In genomic region chr4:115840842-115841241, GRCm38 (mm10) we compare ENCODE assay signal across 35 mouse cellular contexts. TPM values are rescaled to one million over a fixed set of nuclear protein-coding genes. Genes with fewer than 3 reads are reported as not detected.
A peak's percentile ranks its signal among the peaks of the same experiment; 100 is the strongest.
DNase-seq lines count a peak whose midpoint lies in the region; ATAC-seq and TF ChIP-seq lines count a peak whose summit lies in the region.
"Had no signal": no experiment of that assay in that cellular context is flagged by ENCODE, and none has a peak within 500 bp of the region (broad histone marks: within the 10 kb centered on the region; RNA-seq: fewer than 3 reads in every experiment).

No protein-coding gene starts in this region.

- WGBS in liver, embryonic 12.5 days (ENCODE audit: insufficient replicate concordance), result 80% methylated on average over 4 of the region's 4 CpGs
- WGBS in liver, postnatal 0 days (ENCODE audit: insufficient replicate concordance), result 89% methylated on average over 4 of the region's 4 CpGs
- 87% methylated on average over 4 of the region's 4 CpGs for WGBS in forebrain, embryonic 10.5 days

- TF ChIP-seq POLR2A in CH12.LX (IDR thresholded peaks at IDR 0.05; ENCODE audit: low read depth, low read length), result no peak

- no peak for ATAC-seq in erythroblast, adult 5-6 weeks (replicated peaks; ENCODE audit: low FRiP score, poor library complexity, severe bottlenecking)
- no peak for ATAC-seq in liver, embryonic 12.5 days
- ATAC-seq in liver, postnatal 0 days, result no peak
- ATAC-seq: forebrain, embryonic 13.5 days; hindbrain, postnatal 0 days; intestine, embryonic 15.5 days; midbrain, embryonic 16.5 days had no signal

- peaks cover 88% of the 10 kb centered on the region for H3K4me1 ChIP-seq in erythroblast, embryonic 14.5 days (ENCODE audit: control insufficient read depth)
- H3K4me1 ChIP-seq in CH12.LX (ENCODE audit: control insufficient read depth in 1 of 2, insufficient read depth in 2 of 2), result peaks cover 15 to 31% of the 10 kb centered on the region in 2 experiments
- H3K4me1 ChIP-seq in liver, embryonic 12.5 days, result peaks cover 87% of the 10 kb centered on the region
- peaks cover 23% of the 10 kb centered on the region for H3K4me1 ChIP-seq in liver, postnatal 0 days (ENCODE audit: insufficient read depth)
- H3K4me1 ChIP-seq in forebrain, embryonic 10.5 days, result peaks cover 27% of the 10 kb centered on the region

- H3K36me3 ChIP-seq in erythroblast, embryonic 14.5 days (ENCODE audit: control insufficient read depth), result peaks cover 63% of the 10 kb centered on the region
- peaks cover 7 to 53% of the 10 kb centered on the region in 2 experiments for H3K36me3 ChIP-seq in CH12.LX (replicated peaks in 1 of 2; ENCODE audit: control insufficient read depth in 1 of 2, insufficient read depth in 1 of 2, low read length in 1 of 2)
- H3K36me3 ChIP-seq in liver, embryonic 12.5 days, result peaks cover 40% of the 10 kb centered on the region
- peaks cover 17% of the 10 kb centered on the region for H3K36me3 ChIP-seq in liver, postnatal 0 days (replicated peaks; ENCODE audit: insufficient read depth, low read length)
- H3K36me3 ChIP-seq in forebrain, embryonic 10.5 days (replicated peaks), result 0 out of 2 replicates have a peak, but pooled peaks cover 2% of the 10 kb centered on the region
- H3K36me3 ChIP-seq: embryonic facial prominence, embryonic 13.5 days; heart, embryonic 10.5 days; heart, embryonic 15.5 days; hindbrain, embryonic 12.5 days; intestine, embryonic 15.5 days; neural tube, embryonic 12.5 days had no signal

- TF ChIP-seq EP300 in CH12.LX (IDR thresholded peaks at IDR 0.05; ENCODE audit: low read length), result no peak
- no peak for TF ChIP-seq EP300 in liver, postnatal 0 days (IDR thresholded peaks at IDR 0.05; ENCODE audit: low read depth)

- peak overlapping the region; percentile 87 for H3K4me3 ChIP-seq in erythroblast, embryonic 14.5 days (replicated peaks)
- no peak overlapping the region for H3K4me3 ChIP-seq in CH12.LX (replicated peaks in 1 of 3; ENCODE audit: low read depth in 2 of 3, low read length in 2 of 3, poor library complexity in 1 of 3)
- H3K4me3 ChIP-seq in liver, embryonic 12.5 days, result peak overlapping the region; percentile 96
- H3K4me3 ChIP-seq in liver, postnatal 0 days (ENCODE audit: low read depth, low read length), result 0 out of 2 replicates have a peak overlapping the region, but pooled peaks have one; percentile 5
- no peak overlapping the region for H3K4me3 ChIP-seq in forebrain, embryonic 10.5 days
- H3K4me3 ChIP-seq: embryonic facial prominence, embryonic 13.5 days; forebrain, embryonic 13.5 days; heart, embryonic 10.5 days; heart, embryonic 15.5 days; hindbrain, embryonic 12.5 days; intestine, embryonic 15.5 days; layer of hippocampus, adult 2 months; neural tube, embryonic 12.5 days had no signal

- in situ Hi-C loops in CH12.LX (cut with MboI; ENCODE audit: low pct_ligation_motif_present, low pct_unique_long_range_greater_than_20kb, low sequenced_read_pairs), result loop anchor here (10.0 kb wide), 1 partner anchor 56 kb away; the partner anchor contains the start of genes Atpaf1 and Tex38

- DNase-seq in CH12.LX (ENCODE audit: extremely low read depth), result no peak
- DNase-seq in liver, postnatal 0 days, result no peak
- no peak for DNase-seq in forebrain, embryonic 10.5 days (ENCODE audit: extremely low spot score, low spot score)
- DNase-seq in ovary, postnatal 36 days (ENCODE audit: low spot score), result no peak
- DNase-seq: adrenal gland, postnatal 25 days; cerebellum, adult 8-10 months; embryo, embryonic 11 days; gastrocnemius, postnatal 25 days; kidney, adult 2 months; kidney, postnatal 36 days; left cerebral cortex, postnatal 4 days; lung, embryonic 14.5 days; lung, postnatal 14 days; thymus, adult 18-20 months; thymus, postnatal 25 days had no signal

- no peak overlapping the region for H3K4me2 ChIP-seq in CH12.LX (ENCODE audit: insufficient read depth, low read depth, poor library complexity, severe bottlenecking)
- H3K4me2 ChIP-seq in liver, embryonic 12.5 days, result peak overlapping the region; percentile 80
- H3K4me2 ChIP-seq in liver, postnatal 0 days (ENCODE audit: low read depth, low read length), result peak overlapping the region; percentile 86
- H3K4me2 ChIP-seq: forebrain, embryonic 13.5 days; heart, embryonic 15.5 days; hindbrain, embryonic 12.5 days; intestine, embryonic 15.5 days; lung, embryonic 14.5 days; midbrain, embryonic 11.5 days; neural tube, embryonic 12.5 days had no signal

- H3K9ac ChIP-seq in CH12.LX (ENCODE audit: insufficient read depth, low read depth), result no peak overlapping the region
- H3K9ac ChIP-seq in liver, embryonic 12.5 days, result peak overlapping the region; percentile 95
- H3K9ac ChIP-seq in liver, postnatal 0 days (replicated peaks), result 0 out of 2 replicates have a peak overlapping the region, but pooled peaks have one; percentile 23
- H3K9ac ChIP-seq: embryonic facial prominence, embryonic 13.5 days; forebrain, embryonic 13.5 days; heart, embryonic 15.5 days; hindbrain, embryonic 12.5 days; intestine, embryonic 15.5 days; lung, embryonic 14.5 days; neural tube, embryonic 12.5 days had no signal

- H3K27ac ChIP-seq in CH12.LX (ENCODE audit: insufficient read depth, low read depth), result no peak overlapping the region
- no peak overlapping the region for H3K27ac ChIP-seq in liver, embryonic 12.5 days
- H3K27ac ChIP-seq in liver, postnatal 0 days (ENCODE audit: low read depth), result no peak overlapping the region
- no peak overlapping the region for H3K27ac ChIP-seq in forebrain, embryonic 10.5 days
- H3K27ac ChIP-seq: embryonic facial prominence, embryonic 13.5 days; forebrain, embryonic 13.5 days; heart, embryonic 10.5 days; heart, embryonic 15.5 days; hindbrain, embryonic 12.5 days; hindbrain, postnatal 0 days; intestine, embryonic 15.5 days; layer of hippocampus, adult 2 months; neural tube, embryonic 12.5 days had no signal

- dilution Hi-C loops in CH12.LX (cut with MboI; ENCODE audit: extremely low pct_ligation_motif_present, extremely low pct_unique_long_range_greater_than_20kb, low sequenced_read_pairs), result no loop called here

- H3K9me3 ChIP-seq in erythroblast, embryonic 14.5 days (ENCODE audit: control insufficient read depth, low read length), result no peaks in the 10 kb centered on the region
- no peaks in the 10 kb centered on the region for H3K9me3 ChIP-seq in CH12.LX (replicated peaks; ENCODE audit: low read length)
- no peaks in the 10 kb centered on the region for H3K9me3 ChIP-seq in liver, embryonic 12.5 days (replicated peaks)
- H3K9me3 ChIP-seq in liver, postnatal 0 days (ENCODE audit: low read length), result no peaks in the 10 kb centered on the region
- H3K9me3 ChIP-seq in forebrain, embryonic 10.5 days, result no peaks in the 10 kb centered on the region
- H3K9me3 ChIP-seq: embryonic facial prominence, embryonic 13.5 days; forebrain, embryonic 13.5 days; heart, embryonic 10.5 days; heart, embryonic 15.5 days; hindbrain, embryonic 12.5 days; intestine, embryonic 15.5 days; neural tube, embryonic 12.5 days had no signal

- TF ChIP-seq CTCF in CH12.LX (conservative IDR thresholded peaks at IDR 0.05 in 1 of 2, IDR thresholded peaks at IDR 0.05 in 1 of 2; ENCODE audit: low read depth in 2 of 2, low read length in 2 of 2), result no peak
- no peak for TF ChIP-seq CTCF in liver, postnatal 0 days (IDR thresholded peaks at IDR 0.05; ENCODE audit: low read depth)

- no peaks in the 10 kb centered on the region for H3K27me3 ChIP-seq in erythroblast, embryonic 14.5 days (ENCODE audit: control insufficient read depth)
- no peaks in the 10 kb centered on the region for H3K27me3 ChIP-seq in CH12.LX (replicated peaks)
- H3K27me3 ChIP-seq in liver, embryonic 12.5 days (replicated peaks), result no peaks in the 10 kb centered on the region
- H3K27me3 ChIP-seq in liver, postnatal 0 days (ENCODE audit: insufficient read depth, low read length), result no peaks in the 10 kb centered on the region
- H3K27me3 ChIP-seq in forebrain, embryonic 10.5 days (ENCODE audit: poor library complexity, severe bottlenecking), result no peaks in the 10 kb centered on the region
- H3K27me3 ChIP-seq: forebrain, embryonic 13.5 days; heart, embryonic 15.5 days; hindbrain, embryonic 12.5 days; intestine, embryonic 15.5 days had no signal

- no peak for TF ChIP-seq RAD21 in CH12.LX (IDR thresholded peaks at IDR 0.05; ENCODE audit: low read depth, low read length)

- peaks cover 11% of the 10 kb centered on the region for H3K79me2 ChIP-seq in CH12.LX (replicated peaks; ENCODE audit: control insufficient read depth, extremely low read depth, insufficient read depth, poor library complexity, severe bottlenecking)

RNA-seq across cellular contexts. Expression of gene Mknk1, which starts 1.8 kb away (rescaled TPM):
- polyA plus RNA-seq in erythroblast, embryonic 14.5 days (2012), result 7.1 and 8.0 TPM in 2 replicates
- total RNA-seq in erythroblast, adult 5-6 weeks (2015; ENCODE audit: low replicate concordance), result 31.8 and 64.2 TPM in 2 replicates
- total RNA-seq in erythroblast, adult 5-6 weeks (2017; ENCODE audit: low replicate concordance), result 85.6 and 115 TPM in 2 replicates
- total RNA-seq in CH12.LX (2012; rRNA removed) (34.7 and 39.0 TPM in 2 replicates), CH12.LX (2014; rRNA removed) (15.7 and 17.8 TPM in 2 replicates)
- polyA plus RNA-seq in CH12.LX (2012; ENCODE audit: insufficient read length, low read depth), result 31.5 and 38.5 TPM in 2 replicates
- 45.2 and 47.2 TPM in 2 replicates for polyA plus RNA-seq in liver, embryonic 12.5 days (2016; fragmentation: Nextera tagmentation; extraction: Ambion mirVana)
- 31.6 and 37.0 TPM in 2 replicates for polyA plus RNA-seq in liver, postnatal 0 days (2015; fragmentation: Nextera tagmentation; extraction: Ambion mirVana)
- 26.5 and 26.8 TPM in 2 replicates for polyA plus RNA-seq in forebrain, embryonic 10.5 days (2016; fragmentation: Nextera tagmentation; extraction: Ambion mirVana)

RNA-seq across cellular contexts. Expression of gene Mob3c, which starts 12.9 kb away (rescaled TPM):
- polyA plus RNA-seq in erythroblast, embryonic 14.5 days (2012), result 0.55 and 1.0 TPM in 2 replicates
- total RNA-seq in erythroblast, adult 5-6 weeks (2015; ENCODE audit: low replicate concordance), result 2.5 and 3.8 TPM in 2 replicates
- 4.6 and 4.7 TPM in 2 replicates for total RNA-seq in erythroblast, adult 5-6 weeks (2017; ENCODE audit: low replicate concordance)
- total RNA-seq in CH12.LX (2012; rRNA removed) (9.2 and 9.3 TPM in 2 replicates), CH12.LX (2014; rRNA removed) (7.4 and 7.8 TPM in 2 replicates)
- polyA plus RNA-seq in CH12.LX (2012; ENCODE audit: insufficient read length, low read depth), result 5.9 and 9.2 TPM in 2 replicates
- polyA plus RNA-seq in liver, embryonic 12.5 days (2016; fragmentation: Nextera tagmentation; extraction: Ambion mirVana), result 7.4 and 8.3 TPM in 2 replicates
- polyA plus RNA-seq in liver, postnatal 0 days (2015; fragmentation: Nextera tagmentation; extraction: Ambion mirVana), result 7.3 and 10.0 TPM in 2 replicates
- 2.7 and 3.9 TPM in 2 replicates for polyA plus RNA-seq in forebrain, embryonic 10.5 days (2016; fragmentation: Nextera tagmentation; extraction: Ambion mirVana)

RNA-seq across cellular contexts. Expression of gene Kncn, which starts 43.4 kb away (rescaled TPM):
- 0.02 TPM in 1 of 2 replicates, not detected in the other for polyA plus RNA-seq in erythroblast, embryonic 14.5 days (2012)
- not detected in 2 replicates for total RNA-seq in erythroblast, adult 5-6 weeks (2015; ENCODE audit: low replicate concordance)
- total RNA-seq in erythroblast, adult 5-6 weeks (2017; ENCODE audit: low replicate concordance), result not detected in 2 replicates
- not detected in 2 replicates for total RNA-seq in CH12.LX (2012; rRNA removed)
- not detected in 2 replicates for total RNA-seq in CH12.LX (2014; rRNA removed)
- polyA plus RNA-seq in CH12.LX (2012; ENCODE audit: insufficient read length, low read depth), result not detected in 2 replicates
- not detected in 2 replicates for polyA plus RNA-seq in liver, embryonic 12.5 days (2016; fragmentation: Nextera tagmentation; extraction: Ambion mirVana)
- polyA plus RNA-seq in liver, postnatal 0 days (2015; fragmentation: Nextera tagmentation; extraction: Ambion mirVana), result not detected in 2 replicates
- polyA plus RNA-seq in forebrain, embryonic 10.5 days (2016; fragmentation: Nextera tagmentation; extraction: Ambion mirVana), result not detected in 2 replicates
- total RNA-seq: adrenal gland, adult 18-20 months; adrenal gland, postnatal 25 days; gastrocnemius, postnatal 25 days; heart, postnatal 25 days; hindbrain, postnatal 0 days had no signal
- polyA plus RNA-seq: embryonic facial prominence, embryonic 13.5 days; forebrain, embryonic 13.5 days; heart, embryonic 10.5 days; heart, embryonic 15.5 days; hindbrain, embryonic 12.5 days; intestine, embryonic 15.5 days; kidney, adult 2 months; limb, embryonic 14.5 days; lung, embryonic 14.5 days; midbrain, embryonic 11.5 days; neural tube, embryonic 12.5 days; small intestine, adult 2 months; stomach, embryonic 16.5 days had no signal

RNA-seq across cellular contexts. Expression of gene 6430628N08Rik, which starts 49.6 kb away (rescaled TPM):
- not detected in 2 replicates for polyA plus RNA-seq in erythroblast, embryonic 14.5 days (2012)
- total RNA-seq in erythroblast, adult 5-6 weeks (2015; ENCODE audit: low replicate concordance), result not detected in 2 replicates
- not detected in 2 replicates for total RNA-seq in erythroblast, adult 5-6 weeks (2017; ENCODE audit: low replicate concordance)
- not detected in 2 replicates for total RNA-seq in CH12.LX (2012; rRNA removed)
- not detected in 2 replicates for total RNA-seq in CH12.LX (2014; rRNA removed)
- not detected in 2 replicates for polyA plus RNA-seq in CH12.LX (2012; ENCODE audit: insufficient read length, low read depth)
- polyA plus RNA-seq in liver, embryonic 12.5 days (2016; fragmentation: Nextera tagmentation; extraction: Ambion mirVana), result not detected in 2 replicates
- not detected in 2 replicates for polyA plus RNA-seq in liver, postnatal 0 days (2015; fragmentation: Nextera tagmentation; extraction: Ambion mirVana)
- 0.16 TPM in 1 of 2 replicates, not detected in the other for polyA plus RNA-seq in forebrain, embryonic 10.5 days (2016; fragmentation: Nextera tagmentation; extraction: Ambion mirVana)
- total RNA-seq: adrenal gland, adult 18-20 months; adrenal gland, postnatal 25 days; gastrocnemius, postnatal 25 days; heart, postnatal 25 days; layer of hippocampus, adult 2 months; layer of hippocampus, postnatal 14 days had no signal
- polyA plus RNA-seq: embryonic facial prominence, embryonic 13.5 days; forebrain, embryonic 13.5 days; heart, embryonic 10.5 days; heart, embryonic 15.5 days; intestine, embryonic 15.5 days; kidney, adult 2 months; limb, embryonic 14.5 days; lung, embryonic 14.5 days; neural tube, embryonic 12.5 days; small intestine, adult 2 months; stomach, embryonic 16.5 days had no signal

RNA-seq across cellular contexts. Expression of gene Atpaf1, which starts 56.2 kb away (rescaled TPM):
- polyA plus RNA-seq in erythroblast, embryonic 14.5 days (2012), result 0.21 and 0.33 TPM in 2 replicates
- 2.7 and 10.9 TPM in 2 replicates for total RNA-seq in erythroblast, adult 5-6 weeks (2015; ENCODE audit: low replicate concordance)
- total RNA-seq in erythroblast, adult 5-6 weeks (2017; ENCODE audit: low replicate concordance), result 1.4 and 2.3 TPM in 2 replicates
- 17.0 and 24.3 TPM in 2 replicates for total RNA-seq in CH12.LX (2012; rRNA removed)
- total RNA-seq in CH12.LX (2014; rRNA removed), result 36.3 and 37.5 TPM in 2 replicates
- 22.1 and 27.7 TPM in 2 replicates for polyA plus RNA-seq in CH12.LX (2012; ENCODE audit: insufficient read length, low read depth)
- 24.0 and 30.1 TPM in 2 replicates for polyA plus RNA-seq in liver, embryonic 12.5 days (2016; fragmentation: Nextera tagmentation; extraction: Ambion mirVana)
- polyA plus RNA-seq in liver, postnatal 0 days (2015; fragmentation: Nextera tagmentation; extraction: Ambion mirVana), result 14.5 and 15.2 TPM in 2 replicates
- 45.8 and 56.3 TPM in 2 replicates for polyA plus RNA-seq in forebrain, embryonic 10.5 days (2016; fragmentation: Nextera tagmentation; extraction: Ambion mirVana)

Comparison
In these comparisons a context has a peak if more than half of its experiments do, and no peak if none do; other contexts are left out.
1. H3K4me3 ChIP-seq: peak in erythroblast, embryonic 14.5 days (single experiment), liver, embryonic 12.5 days (single experiment) and liver, postnatal 0 days (single experiment); none in CH12.LX (0 of 3) and forebrain, embryonic 10.5 days (single experiment).